Mouse (Mus musculus) liver, postnatal 0 days (tissue): ENCODE measurements at regions not wholly inside any gene's neighbourhood (a gene's known extent, or its start where the extent isn't known, plus 50 kb on each side); places are given as distances from the start of the nearest gene placed in this dataset.

Experiments
- CTCF ChIP-seq: sonication (generic); IDR thresholded peaks from 2 replicates; pipeline ENCODE4 v1.5.1; 2016; ENCODE audit warnings: antibody characterized with exemption, low read depth
- EP300 ChIP-seq: IDR thresholded peaks from 2 replicates; pipeline ENCODE4 v1.6.1; 2016; ENCODE audit warnings: antibody characterized with exemption, low read depth, mild to moderate bottlenecking

- TF ChIP-seq CTCF (no peak), EP300 (no peak)
Observed at GRCm38 (mm10) chr7:78086566-78087008, 651.2 kb downstream of the Ntrk3 start.
